ENCODE assay signal across 22 mouse cellular contexts in genomic region chr7:98484878-98485277, GRCm38 (mm10). TPM values are rescaled to one million over a fixed set of nuclear protein-coding genes. Genes with fewer than 3 reads are reported as not detected.
"Had no signal": no experiment of that assay in that cellular context is flagged by ENCODE, and none has a peak within 500 bp of the region (broad histone marks: within the 10 kb centered on the region; RNA-seq: fewer than 3 reads in every experiment).

No protein-coding gene starts in this region.

- DNase-seq: kidney, adult 11 months; kidney, adult 8-10 months; kidney, postnatal 36 days; layer of hippocampus, postnatal 36 days; liver; lung, adult 18-20 months; lung, postnatal 10 days; lung, postnatal 36 days; retina, postnatal 1 day; thymus, adult 18-20 months; thymus, postnatal 4 days had no signal

- H3K4me3 ChIP-seq: kidney, embryonic 15.5 days; limb, embryonic 10.5 days; limb, embryonic 13.5 days; liver, embryonic 12.5 days; liver, embryonic 15.5 days; lung, embryonic 15.5 days; midbrain, embryonic 12.5 days; midbrain, embryonic 15.5 days; neural tube, embryonic 12.5 days; neural tube, embryonic 15.5 days had no signal

- H3K27ac ChIP-seq: kidney, embryonic 15.5 days; limb, embryonic 10.5 days; limb, embryonic 13.5 days; liver, embryonic 12.5 days; liver, embryonic 15.5 days; lung, embryonic 15.5 days; midbrain, embryonic 12.5 days; midbrain, embryonic 15.5 days; neural tube, embryonic 12.5 days; neural tube, embryonic 15.5 days had no signal

RNA-seq across cellular contexts. Expression of gene Gucy2d, which starts 44.7 kb away (rescaled TPM):
- total RNA-seq: layer of hippocampus, postnatal 10 days; layer of hippocampus, postnatal 36 days had no signal
